Mouse (Mus musculus): Measurements from ENCODE around the gene Ahcyl2.
"Not testable (repeated sequence)": the region's sequence is repeated elsewhere in the genome, so short reads cannot be mapped to it uniquely, and the experiment has no call there.

Gene Ahcyl2

DNA sequence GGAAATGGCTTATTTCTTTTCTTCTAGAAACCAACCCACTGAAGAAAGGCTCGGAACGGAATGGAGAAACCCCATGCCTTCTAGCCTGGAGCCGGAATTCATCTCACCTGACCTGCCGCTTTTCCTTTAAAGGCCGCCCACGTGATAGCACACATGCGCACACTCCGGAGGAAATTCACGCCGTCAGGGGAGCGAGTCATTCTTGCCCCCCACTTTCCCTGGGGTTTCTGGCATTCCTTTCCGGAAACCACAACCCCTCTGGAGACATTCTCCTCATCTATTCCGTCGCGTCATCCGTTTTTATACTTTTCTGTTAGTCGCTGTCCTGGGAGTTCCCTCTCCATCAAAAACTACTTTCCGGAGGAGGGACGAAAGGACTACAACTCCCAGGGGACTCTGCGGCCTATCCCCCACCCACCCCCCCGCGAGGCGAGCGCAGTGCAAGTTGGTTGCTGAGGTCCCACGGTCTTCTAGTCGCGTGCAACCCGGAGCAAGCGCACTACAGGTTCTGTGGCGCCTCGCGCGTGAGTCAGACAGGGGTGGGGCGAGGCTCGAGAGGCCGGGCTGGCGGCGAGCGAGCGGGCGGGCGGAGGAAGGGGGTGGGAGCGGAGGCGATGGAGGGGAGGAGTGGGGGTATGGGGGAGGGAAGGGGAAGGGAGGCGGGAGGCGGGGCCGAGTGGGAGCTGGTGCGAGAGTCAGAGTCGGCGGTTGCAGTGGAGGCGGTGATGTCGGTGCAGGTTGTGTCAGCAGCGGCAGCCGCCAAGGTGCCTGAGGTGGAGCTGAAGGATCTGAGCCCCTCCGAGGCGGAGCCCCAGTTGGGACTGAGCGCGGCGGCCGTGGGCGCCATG is at the start of gene Ahcyl2:
Ahcyl2 (plus strand) TSS at position 199 of the 848 bp plus-strand sequence.
- DNase-seq (ENCODE audit: low spot score) = peak; percentile 99

DNA sequence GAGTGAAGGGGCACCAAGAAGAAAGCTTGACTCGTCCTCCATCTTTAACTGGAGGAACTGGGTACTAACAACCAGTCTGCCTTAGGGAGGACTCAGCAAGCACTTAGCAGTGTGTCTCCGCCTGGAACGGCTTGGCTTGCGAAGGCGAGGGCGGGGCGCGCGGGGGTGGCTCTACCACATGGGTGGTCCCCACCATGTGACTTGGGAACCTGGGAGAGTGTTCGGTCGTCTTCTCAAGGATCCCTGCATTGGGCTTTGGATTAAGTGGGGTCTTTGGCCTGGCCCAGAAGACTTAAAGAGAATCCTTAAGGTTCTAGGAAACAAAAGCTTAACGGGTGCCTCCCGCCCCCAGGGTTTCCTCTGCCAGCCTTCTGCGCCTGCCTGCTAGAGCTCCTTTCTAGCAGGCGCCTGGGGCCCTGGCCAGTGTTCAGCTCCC is 48.9 kb upstream of the Ahcyl2 start:
- no peak for DNase-seq (ENCODE audit: low spot score)

DNA sequence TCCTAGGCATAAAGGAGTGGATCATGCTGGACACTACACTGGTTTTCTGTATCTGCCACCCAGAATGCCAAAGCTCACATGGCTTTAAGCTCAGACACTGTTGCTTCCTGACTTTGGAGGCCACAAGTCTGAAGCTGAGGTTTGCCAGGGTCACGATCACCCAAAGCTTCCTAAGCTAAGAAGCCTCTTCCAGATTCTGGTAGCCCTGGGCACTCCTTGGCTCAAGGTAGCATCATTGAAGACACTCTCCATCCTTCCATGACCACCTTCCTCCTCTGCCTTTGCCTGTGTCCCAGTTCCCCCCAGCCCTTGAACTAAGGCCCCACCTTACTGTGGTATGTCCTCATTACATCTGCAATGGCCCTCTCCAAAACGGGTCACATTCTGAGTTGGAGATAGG is 45.9 kb upstream of the Ahcyl2 start:
- DNase-seq (ENCODE audit: low spot score) = no peak

DNA sequence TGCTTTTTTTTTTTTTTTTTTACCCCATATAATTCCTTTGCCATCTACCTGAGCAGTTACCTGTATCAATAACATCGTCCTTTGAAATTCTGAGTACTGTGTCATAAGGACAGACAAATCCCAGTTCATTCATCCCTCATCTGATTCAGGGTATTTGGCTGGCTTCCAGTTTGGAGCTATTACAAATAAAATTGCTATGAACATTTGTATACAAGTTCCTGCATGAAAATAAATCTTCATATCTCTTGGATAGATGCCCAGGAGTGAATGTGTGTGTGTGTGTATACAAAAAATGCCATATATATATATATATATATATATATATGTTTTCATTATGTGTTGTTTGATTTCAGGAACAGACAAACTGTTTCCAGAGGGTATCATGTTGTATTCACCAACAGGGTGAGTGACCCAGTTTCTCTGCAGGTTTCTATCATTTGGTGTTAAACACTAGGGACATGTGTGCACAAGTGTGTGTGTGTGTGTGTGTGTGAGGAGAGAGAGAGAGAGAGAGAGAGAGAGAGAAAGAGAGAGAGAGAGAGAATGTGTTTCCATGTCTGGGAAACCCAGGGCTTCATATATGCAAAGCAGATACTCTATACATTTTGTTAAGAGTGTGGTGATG is 41.1 kb upstream of the Ahcyl2 start:
- no peak for DNase-seq (ENCODE audit: low spot score)

DNA sequence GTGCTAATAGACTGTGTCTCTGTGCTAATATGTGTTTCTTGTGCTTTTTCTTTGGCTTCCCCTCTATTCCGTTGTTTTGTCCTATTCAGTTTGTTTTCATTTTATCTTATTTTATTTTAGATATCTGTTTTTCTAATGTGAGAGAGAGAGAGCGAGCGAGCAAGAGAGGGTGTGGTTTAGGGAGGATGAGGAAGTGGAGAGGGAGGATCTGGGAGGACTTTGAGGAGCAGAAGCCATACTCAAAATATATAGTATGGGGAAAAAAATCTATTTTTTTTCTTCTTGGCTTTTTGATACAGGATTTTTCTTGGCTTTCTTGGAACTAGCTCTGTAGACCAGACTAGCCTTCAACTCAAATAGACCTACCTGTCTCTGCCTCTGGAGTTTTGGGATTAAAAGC is 39.8 kb upstream of the Ahcyl2 start:
- DNase-seq (ENCODE audit: low spot score) = no peak

DNA sequence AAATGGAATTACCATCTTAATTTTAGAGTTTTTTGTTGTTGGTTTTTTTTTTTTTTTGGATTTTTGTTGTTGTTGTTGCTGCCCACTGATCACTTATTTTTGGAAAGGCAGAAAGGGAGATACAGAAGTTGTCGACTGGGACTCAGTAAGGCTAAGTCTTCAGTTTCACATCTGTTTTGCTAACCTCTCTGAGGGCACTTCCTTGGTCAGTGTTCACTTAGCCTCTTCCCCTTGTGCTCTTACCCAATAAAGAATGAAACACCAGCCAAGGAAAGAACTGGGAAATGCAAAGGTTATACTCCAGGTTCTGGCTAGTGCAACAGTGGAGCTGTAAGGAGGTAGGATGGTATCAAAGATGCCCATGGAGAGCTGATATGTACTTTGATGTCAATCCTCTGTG is 38.3 kb upstream of the Ahcyl2 start:
- DNase-seq (ENCODE audit: low spot score) = no peak

DNA sequence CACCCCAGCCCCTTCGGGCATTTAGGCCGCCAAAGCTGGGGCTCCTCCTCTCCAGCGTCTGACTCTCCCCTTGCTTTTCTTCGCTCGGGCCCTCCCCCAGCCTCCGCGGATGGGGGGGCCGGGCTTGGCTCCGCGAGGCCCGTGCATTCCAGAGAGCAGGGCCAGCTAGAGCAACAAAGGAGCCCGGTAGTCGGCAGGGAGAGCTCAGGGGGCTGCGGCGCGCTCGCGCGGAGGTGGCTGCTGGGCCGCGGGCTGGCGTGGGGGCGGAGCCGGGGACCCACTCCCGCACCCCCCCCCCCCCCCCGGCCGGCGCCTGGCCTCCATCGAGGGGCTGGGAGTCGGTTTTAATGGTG is 32.5 kb upstream of the Ahcyl2 start, which contains the start of gene Smo:
Smo (plus strand) TSS at position 168 of the 353 bp plus-strand sequence.
- DNase-seq (ENCODE audit: low spot score) = peak; percentile 74

DNA sequence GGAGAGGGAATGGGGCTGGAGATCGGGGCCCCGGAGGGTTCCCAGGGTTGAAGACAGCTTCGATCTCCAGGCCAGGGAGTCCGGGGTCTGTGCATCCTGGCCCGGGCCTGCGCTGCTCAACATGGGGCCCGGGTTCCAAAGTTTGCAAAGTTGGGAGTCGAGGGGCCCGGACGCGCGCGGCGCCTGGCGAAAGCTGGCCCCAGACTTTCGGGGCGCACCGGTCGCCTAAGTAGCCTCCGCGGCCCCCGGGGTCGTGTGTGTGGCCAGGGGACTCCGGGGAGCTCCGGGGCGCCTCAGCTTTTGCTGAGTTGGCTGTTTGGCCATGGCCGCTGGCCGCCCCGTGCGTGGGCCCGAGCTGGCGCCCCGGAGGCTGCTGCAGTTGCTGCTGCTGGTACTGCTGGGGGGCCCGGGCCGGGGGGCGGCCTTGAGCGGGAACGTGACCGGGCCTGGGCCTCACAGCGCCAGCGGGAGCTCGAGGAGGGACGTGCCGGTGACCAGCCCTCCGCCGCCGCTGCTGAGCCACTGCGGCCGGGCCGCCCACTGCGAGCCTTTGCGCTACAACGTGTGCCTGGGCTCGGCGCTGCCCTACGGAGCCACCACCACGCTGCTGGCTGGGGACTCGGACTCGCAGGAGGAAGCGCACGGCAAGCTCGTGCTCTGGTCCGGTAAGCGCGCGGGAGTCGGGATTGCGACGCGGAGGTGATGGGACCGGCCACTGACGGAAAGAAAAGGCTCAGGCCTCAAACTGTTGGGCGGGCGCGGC is 31.9 kb upstream of the Ahcyl2 start:
- DNase-seq (ENCODE audit: low spot score) = peak; percentile 72

DNA sequence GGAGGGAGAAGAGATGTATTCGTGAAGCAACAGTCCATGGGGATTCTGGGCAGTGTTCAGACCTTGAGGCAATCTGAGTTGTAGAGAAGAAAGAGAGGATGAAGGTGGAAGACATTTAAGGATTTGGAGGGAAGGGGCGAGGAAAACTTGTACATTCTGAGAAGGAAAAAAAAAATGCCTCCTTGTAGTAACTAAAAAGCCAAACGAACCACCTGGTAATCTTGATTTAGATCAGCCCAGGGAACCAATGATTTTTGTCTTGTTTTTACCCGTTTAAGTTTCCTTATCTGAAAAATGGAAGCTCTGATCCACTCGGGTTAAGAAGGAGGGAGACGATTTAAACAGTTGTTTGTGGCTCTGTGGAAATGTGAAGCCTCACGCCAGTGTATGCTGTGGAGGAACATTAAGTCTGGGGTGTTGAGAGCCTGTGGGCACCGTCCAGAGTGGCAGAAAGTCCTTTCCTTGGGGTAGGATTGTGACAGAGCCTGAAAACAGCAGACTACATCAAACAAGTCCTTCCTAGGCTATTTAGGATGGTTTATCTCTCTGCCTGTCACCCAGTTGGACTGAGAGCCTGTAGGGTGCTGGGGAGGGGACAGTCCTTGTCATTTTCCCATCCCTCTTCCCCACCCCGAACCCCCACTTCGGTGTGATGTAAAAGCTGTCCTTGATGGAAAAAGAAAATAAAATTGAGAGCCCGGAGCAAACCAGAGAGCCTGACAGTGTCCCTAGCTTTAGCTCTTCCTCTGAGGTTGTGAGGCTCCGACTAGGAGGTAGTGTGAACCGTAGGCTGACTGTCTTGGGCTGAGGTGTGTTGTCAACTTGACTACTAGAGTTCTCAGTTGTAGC is 31.0 kb upstream of the Ahcyl2 start:
- peak; percentile 35 for DNase-seq (ENCODE audit: low spot score)

DNA sequence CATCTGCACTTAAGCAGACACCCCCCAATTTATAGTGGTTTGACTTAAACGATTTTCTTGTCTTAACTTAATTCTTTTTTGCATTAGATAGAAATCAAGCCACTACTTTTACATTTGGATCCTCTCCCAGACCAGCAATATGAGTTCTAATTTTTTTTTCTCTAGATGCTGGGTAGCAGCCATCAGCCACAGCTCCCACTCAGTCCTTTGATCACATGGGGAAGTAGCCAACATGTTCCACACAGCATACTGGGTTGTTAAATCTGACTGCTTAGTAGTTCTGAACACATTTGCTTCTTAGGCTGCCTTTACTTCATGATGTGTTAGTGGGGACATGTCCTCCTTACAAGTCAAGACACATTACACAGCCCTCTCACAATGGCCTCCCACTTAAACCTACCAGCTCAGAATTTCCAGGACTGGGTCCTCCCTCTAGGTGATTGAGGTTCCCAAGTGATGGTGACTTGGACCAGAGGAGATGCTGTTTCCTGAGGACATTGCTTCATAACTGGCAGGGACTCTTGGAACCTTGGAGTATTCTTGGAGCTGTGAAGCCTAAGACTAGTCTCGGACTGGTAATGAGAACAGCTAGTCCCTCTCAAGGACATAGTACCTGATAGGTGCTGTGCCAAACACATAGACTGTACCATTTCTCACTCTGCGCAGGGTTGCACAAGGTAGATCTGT is 16.2 kb upstream of the Ahcyl2 start:
- peak; percentile 61 for DNase-seq (ENCODE audit: low spot score)

DNA sequence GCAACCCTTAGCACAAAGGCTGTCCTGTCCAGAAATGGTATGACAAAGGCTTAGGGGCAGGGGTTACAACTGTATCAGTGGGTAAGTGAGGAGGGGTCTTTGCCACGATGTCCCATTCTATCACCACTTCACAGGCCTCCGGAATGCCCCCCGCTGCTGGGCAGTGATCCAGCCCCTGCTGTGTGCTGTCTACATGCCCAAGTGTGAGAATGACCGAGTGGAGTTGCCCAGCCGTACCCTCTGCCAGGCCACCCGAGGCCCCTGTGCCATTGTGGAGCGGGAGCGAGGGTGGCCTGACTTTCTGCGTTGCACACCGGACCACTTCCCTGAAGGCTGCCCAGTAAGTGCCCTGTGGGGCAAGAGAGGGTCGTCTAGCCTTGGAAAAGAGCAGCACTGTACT is 14.5 kb upstream of the Ahcyl2 start:
- DNase-seq (ENCODE audit: low spot score) = no peak

DNA sequence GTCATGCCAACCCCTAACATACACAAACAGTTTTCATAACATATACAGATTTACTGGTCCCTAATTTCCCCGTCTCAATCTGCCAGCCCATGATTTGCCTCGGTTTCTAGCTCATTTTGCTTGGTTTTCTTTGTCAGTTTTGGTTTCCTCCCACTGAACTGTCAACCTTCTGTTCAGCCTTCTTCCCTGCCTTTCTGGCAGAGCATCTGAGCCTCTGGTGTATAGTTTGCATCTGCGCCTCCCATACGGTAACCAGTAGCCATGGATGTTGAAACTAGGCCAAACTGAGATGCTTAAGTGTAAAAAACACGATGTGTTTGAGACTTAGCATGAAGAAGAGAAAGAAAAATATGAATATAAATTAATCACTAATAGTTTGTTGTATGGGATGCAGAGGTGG is 11.8 kb upstream of the Ahcyl2 start:
- DNase-seq (ENCODE audit: low spot score) = no peak

DNA sequence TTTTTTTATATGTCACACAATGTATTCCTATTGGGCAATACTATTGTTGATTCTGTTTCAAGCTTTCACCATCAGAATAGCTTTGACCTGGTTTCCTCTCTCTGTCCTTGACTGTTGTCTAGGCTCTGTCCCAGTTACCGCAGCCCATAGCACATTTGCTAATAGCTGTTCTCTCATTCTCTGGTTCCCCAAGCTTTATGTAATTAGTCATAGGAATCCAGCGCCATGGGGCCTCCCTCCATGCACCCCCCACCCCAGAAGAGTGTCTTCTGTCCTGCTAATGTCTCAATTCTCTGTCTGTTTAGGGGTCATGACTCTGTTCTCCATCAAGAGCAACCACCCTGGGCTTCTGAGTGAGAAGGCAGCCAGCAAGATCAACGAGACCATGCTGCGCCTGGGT is 11.3 kb upstream of the Ahcyl2 start:
- peak; percentile 57 for DNase-seq (ENCODE audit: low spot score)

DNA sequence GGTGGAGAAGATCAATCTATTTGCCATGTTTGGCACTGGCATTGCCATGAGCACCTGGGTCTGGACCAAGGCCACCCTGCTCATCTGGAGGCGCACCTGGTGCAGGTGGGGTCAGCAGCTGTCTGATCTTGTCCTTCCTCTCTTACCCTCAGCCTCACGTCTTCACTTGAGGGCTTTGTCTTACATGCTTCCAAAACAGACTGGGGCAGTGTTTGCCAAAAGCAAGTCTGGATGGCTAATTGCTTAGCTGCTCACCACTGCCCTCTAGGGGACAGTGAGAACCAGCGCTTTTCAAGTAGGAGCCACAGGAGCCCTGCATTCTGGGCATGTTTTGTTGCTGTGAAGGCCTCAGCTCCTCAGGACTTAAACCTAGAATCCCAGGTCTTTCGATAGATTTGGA is 9.4 kb upstream of the Ahcyl2 start:
- DNase-seq (ENCODE audit: low spot score) = peak; percentile 97

DNA sequence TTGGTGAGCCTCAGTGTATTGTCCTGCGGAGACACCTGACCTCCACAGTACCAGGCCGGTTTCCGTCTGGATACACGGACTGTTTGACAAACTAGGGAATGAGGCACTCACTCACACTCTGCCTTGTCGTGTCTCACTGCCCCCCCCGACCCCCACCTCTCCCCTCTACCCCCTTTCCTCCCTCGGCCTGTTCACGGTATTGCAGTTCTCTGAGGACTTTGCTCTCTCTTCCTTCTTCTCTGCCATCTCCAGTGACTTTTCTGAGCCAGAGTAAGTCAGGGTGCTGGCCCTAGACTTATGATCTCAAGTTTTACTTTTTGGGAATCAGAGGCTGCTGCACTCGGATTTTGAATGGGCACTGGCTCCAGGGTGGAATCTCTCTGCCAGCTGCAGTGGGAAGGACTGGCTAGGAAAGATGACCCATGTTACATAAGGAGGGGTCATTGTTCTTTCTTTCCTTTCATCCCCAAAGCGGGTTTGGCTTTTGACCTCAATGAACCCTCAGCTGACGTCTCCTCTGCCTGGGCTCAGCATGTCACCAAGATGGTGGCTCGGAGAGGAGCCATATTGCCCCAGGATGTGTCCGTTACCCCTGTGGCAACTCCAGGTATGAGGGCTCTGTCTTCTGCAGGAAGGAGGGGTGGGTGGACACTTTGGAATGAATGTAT is 8.7 kb upstream of the Ahcyl2 start:
- no peak for DNase-seq (ENCODE audit: low spot score)

DNA sequence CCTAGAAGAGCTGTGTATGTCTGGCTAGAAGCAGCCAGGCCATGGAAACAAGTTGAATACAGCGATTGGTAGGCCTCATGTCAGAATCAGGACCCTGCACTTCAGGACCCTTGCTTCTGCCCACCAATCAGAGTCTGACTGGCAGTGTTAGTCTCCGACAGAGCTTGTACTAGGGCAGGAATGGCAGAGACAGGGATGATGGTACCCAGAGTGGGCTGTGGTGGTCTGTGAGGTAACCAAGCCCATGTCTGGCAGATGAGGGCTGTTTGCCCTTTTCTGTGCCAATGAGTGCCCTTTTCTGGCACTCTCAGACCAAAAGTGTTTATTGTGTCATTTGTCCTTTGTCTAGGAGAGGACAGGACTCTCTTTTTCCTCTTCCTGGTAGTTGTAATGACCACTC is 7.4 kb upstream of the Ahcyl2 start:
- not testable (repeated sequence) for DNase-seq (ENCODE audit: low spot score)

DNA sequence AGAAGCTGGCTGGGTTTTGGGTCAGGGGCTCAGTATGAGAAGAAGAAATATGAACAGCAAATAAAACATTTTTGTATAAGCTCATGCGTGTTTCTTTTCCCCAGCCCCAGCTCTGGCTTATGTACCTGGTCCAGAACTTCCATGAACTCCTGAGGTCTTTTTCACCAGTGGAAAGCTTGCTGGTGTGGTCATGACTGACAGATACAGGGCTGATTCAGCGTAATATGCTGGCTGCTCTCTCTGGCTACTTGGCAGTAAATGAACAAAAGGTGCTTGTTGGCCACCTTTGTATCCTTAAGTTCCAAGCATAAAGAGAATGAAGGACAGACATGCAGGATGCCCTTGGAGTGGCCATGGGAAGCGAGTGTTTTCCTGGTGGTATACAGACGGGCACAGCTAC is 6.5 kb upstream of the Ahcyl2 start:
- DNase-seq (ENCODE audit: low spot score) = no peak

DNA sequence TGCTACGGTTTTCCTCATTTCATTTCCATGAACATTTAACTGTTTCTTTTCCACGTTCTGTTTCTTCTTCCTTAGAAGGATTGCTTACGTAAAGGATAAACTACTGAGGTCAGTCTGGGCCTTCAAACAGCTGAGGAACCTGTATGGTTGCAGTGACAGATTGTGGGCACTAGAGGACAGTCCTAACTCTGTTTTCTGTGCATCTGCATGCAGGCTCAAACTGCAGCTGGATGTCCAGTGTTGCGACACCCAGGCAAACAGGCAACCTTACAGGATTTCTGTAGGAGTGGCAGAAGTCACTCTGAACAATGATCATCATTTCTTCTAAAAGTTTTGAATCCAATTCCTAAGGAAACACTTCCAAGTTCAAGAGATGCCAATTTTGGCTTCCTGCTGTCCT is 5.3 kb upstream of the Ahcyl2 start:
- peak; percentile 92 for DNase-seq (ENCODE audit: low spot score)

DNA sequence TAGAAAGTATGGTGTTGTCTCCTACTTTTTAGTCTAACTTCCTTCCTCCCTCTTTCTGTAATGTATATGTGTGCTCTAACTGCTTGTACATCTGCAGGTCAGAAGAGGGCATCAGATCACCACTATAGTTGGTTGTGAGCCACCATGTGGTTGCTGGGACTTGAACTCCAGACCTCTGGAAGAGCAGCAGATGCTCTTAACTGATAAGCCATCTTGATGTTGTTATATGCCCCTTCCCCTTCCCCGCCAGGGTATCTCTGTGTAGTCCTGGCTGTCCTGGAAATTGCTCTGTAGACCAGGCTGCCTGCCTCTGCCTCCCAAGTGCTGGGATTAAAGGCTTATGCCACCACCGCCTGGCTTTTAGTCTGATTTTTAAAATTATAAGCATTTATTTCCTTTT is 937 bp upstream of the Ahcyl2 start:
- DNase-seq (ENCODE audit: low spot score) = no peak

DNA sequence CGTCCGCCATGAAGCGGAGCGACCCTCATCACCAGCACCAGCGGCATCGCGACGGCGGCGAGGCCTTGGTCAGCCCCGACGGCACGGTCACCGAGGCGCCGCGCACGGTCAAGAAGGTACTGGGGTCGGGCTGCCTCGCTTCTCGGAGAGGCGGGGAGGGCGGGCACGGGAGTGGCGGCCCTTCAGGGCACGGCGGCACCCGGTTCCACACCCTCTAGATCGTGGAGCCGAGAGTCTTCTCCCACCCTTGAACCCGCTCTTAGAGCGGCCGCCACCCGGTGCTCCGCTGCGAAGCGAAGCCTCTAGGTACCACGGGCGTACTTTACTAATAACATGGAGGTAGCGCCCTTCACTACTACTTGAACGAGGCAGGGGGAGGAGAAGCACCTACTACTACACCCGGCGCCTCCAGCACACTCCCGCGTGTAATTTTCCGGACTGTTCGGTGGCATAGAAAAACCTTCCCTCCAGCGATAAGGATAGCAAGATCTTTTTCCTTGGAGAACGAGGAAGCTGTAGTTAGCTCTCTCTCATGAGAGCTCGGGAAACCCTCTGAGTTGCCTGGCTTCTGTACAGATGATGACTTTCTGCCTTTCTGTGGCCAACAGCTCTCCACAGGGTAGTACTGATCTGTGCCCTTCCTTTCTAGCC is 1.1 kb downstream of the Ahcyl2 start:
- DNase-seq (ENCODE audit: low spot score) = peak; percentile 78

Measured in adipocyte (in vitro differentiated cells).